In genomic region chr13:54318161-54318560, GRCm38 (mm10) we compare ENCODE assay signal across 23 mouse cellular contexts. TPM values are rescaled to one million over a fixed set of nuclear protein-coding genes. Genes with fewer than 3 reads are reported as not detected.
DNase-seq lines count a peak whose midpoint lies in the region; ATAC-seq and TF ChIP-seq lines count a peak whose summit lies in the region.
"Had no signal": no experiment of that assay in that cellular context is flagged by ENCODE, and none has a peak within 500 bp of the region (broad histone marks: within the 10 kb centered on the region; RNA-seq: fewer than 3 reads in every experiment).

No protein-coding gene starts in this region.

- peak overlapping the region; percentile 29 for H3K27ac ChIP-seq in kidney, embryonic 15.5 days
- 0 out of 2 replicates have a peak overlapping the region, but pooled peaks have one; percentile 10 for H3K27ac ChIP-seq in lung, embryonic 16.5 days (ENCODE audit: low read length)
- H3K27ac ChIP-seq: embryonic facial prominence, embryonic 12.5 days; embryonic facial prominence, embryonic 15.5 days; gastrocnemius, adult 2 months; hindbrain, embryonic 13.5 days had no signal

- peaks cover 5% of the 10 kb centered on the region; the same call in 1 of the 2 replicates for H3K4me1 ChIP-seq in kidney, embryonic 15.5 days
- H3K4me1 ChIP-seq in lung, embryonic 16.5 days (replicated peaks; ENCODE audit: control insufficient read depth, insufficient read depth, low read length): peaks cover 5% of the 10 kb centered on the region; the same call in 1 of the 2 replicates
- H3K4me1 ChIP-seq in lung, adult 2 months (ENCODE audit: control insufficient read depth, insufficient read depth, low read length): no peaks in the 10 kb centered on the region
- H3K4me1 ChIP-seq: embryonic facial prominence, embryonic 15.5 days had no signal

- no peaks in the 10 kb centered on the region for H3K36me3 ChIP-seq in kidney, embryonic 15.5 days
- no peaks in the 10 kb centered on the region for H3K36me3 ChIP-seq in lung, embryonic 16.5 days (ENCODE audit: control insufficient read depth, insufficient read depth, low read length)
- H3K36me3 ChIP-seq: embryonic facial prominence, embryonic 12.5 days; embryonic facial prominence, embryonic 15.5 days; hindbrain, embryonic 13.5 days had no signal

- WGBS in kidney, embryonic 15.5 days: 82% methylated on average over 4 of the region's 4 CpGs
- 85% methylated on average over 4 of the region's 4 CpGs for WGBS in lung, embryonic 16.5 days
- 78% methylated on average over 4 of the region's 4 CpGs for WGBS in lung, adult 2 months

- H3K4me3 ChIP-seq in kidney, embryonic 15.5 days (replicated peaks): no peak overlapping the region
- no peak overlapping the region for H3K4me3 ChIP-seq in lung, embryonic 16.5 days (ENCODE audit: low read length)
- H3K4me3 ChIP-seq in lung, adult 2 months (replicated peaks; ENCODE audit: extremely low read depth, low read depth, low read length): no peak overlapping the region
- H3K4me3 ChIP-seq: embryonic facial prominence, embryonic 12.5 days; embryonic facial prominence, embryonic 15.5 days; gastrocnemius, adult 2 months; hindbrain, embryonic 10.5 days; hindbrain, embryonic 13.5 days had no signal

- no peak overlapping the region for H3K4me2 ChIP-seq in kidney, embryonic 15.5 days
- H3K4me2 ChIP-seq in lung, embryonic 16.5 days (ENCODE audit: low read depth, low read length): no peak overlapping the region
- H3K4me2 ChIP-seq: embryonic facial prominence, embryonic 12.5 days; embryonic facial prominence, embryonic 15.5 days; heart, embryonic 11.5 days; hindbrain, embryonic 13.5 days had no signal

- H3K27me3 ChIP-seq in kidney, embryonic 15.5 days: no peaks in the 10 kb centered on the region
- no peaks in the 10 kb centered on the region for H3K27me3 ChIP-seq in lung, embryonic 16.5 days (ENCODE audit: control insufficient read depth, insufficient read depth, low read depth, low read length)
- H3K27me3 ChIP-seq: embryonic facial prominence, embryonic 12.5 days; embryonic facial prominence, embryonic 15.5 days; hindbrain, embryonic 13.5 days had no signal

- ATAC-seq in kidney, embryonic 15.5 days (replicated peaks; ENCODE audit: low FRiP score): no peak
- no peak for ATAC-seq in lung, embryonic 16.5 days (ENCODE audit: low read depth)
- ATAC-seq: CD4-positive, CD25-positive, alpha-beta regulatory T cell, adult 4 months; forebrain, embryonic 14.5 days; forebrain, postnatal 0 days had no signal

- no peak for TF ChIP-seq CTCF in lung, adult 2 months (IDR thresholded peaks at IDR 0.05; ENCODE audit: insufficient read depth, low read length)

- H3K9ac ChIP-seq in kidney, embryonic 15.5 days: no peak overlapping the region
- no peak overlapping the region for H3K9ac ChIP-seq in lung, embryonic 16.5 days (ENCODE audit: low read length)
- H3K9ac ChIP-seq: embryonic facial prominence, embryonic 12.5 days; embryonic facial prominence, embryonic 15.5 days; forebrain, postnatal 0 days; hindbrain, embryonic 13.5 days had no signal

- TF ChIP-seq POLR2A in lung, adult 2 months (IDR thresholded peaks at IDR 0.05; ENCODE audit: borderline replicate concordance, extremely low read depth, low read depth, low read length): no peak

- H3K9me3 ChIP-seq in kidney, embryonic 15.5 days (replicated peaks): no peaks in the 10 kb centered on the region
- H3K9me3 ChIP-seq in lung, embryonic 16.5 days (ENCODE audit: control insufficient read depth, low read length): no peaks in the 10 kb centered on the region
- H3K9me3 ChIP-seq: embryonic facial prominence, embryonic 12.5 days; embryonic facial prominence, embryonic 15.5 days; hindbrain, embryonic 10.5 days; hindbrain, embryonic 13.5 days had no signal

- no peak for DNase-seq in kidney, adult 8-10 months
- no peak for DNase-seq in lung, adult 2 months
- peak; percentile 27 to 62 for DNase-seq in kidney, postnatal 4 days
- DNase-seq in layer of hippocampus, postnatal 14 days (ENCODE audit: low spot score in 2 of 2): no peak
- DNase-seq: adrenal gland, adult 2 months; adrenal gland, postnatal 14 days; cerebellum, adult 11 months; cerebellum, adult 2 months; cerebellum, adult 9-11 months; forebrain, postnatal 0 days; gastrocnemius, adult 2 months; gastrocnemius, postnatal 14 days; heart, adult 11 months; heart, postnatal 36 days had no signal

RNA-seq across cellular contexts. Expression of gene Cplx2, which starts 53.0 kb away (rescaled TPM):
- polyA plus RNA-seq in kidney, embryonic 15.5 days (2015; fragmentation: Nextera tagmentation; extraction: Ambion mirVana): 4.0 and 5.3 TPM in 2 replicates
- 5.0 and 5.3 TPM in 2 replicates for polyA plus RNA-seq in lung, embryonic 16.5 days (2015; fragmentation: Nextera tagmentation; extraction: Ambion mirVana)
- 6.1 and 7.0 TPM in 2 replicates for polyA plus RNA-seq in lung, adult 2 months (2012; rRNA removed)
- total RNA-seq in layer of hippocampus, postnatal 14 days (2021): 100 to 1,000 TPM; 818 to 860 TPM
- polyA plus RNA-seq: CD4-positive, CD25-positive, alpha-beta regulatory T cell, adult 4 months had no signal

Comparison
In these comparisons a context has a peak if more than half of its experiments do, and no peak if none do; other contexts are left out.
1. DNase-seq: peak in kidney, postnatal 4 days (2 of 2); none in kidney, adult 8-10 months (0 of 2), lung, adult 2 months (single experiment) and layer of hippocampus, postnatal 14 days (0 of 2).